ENCODE assay signal across 27 mouse cellular contexts in the genomic region with DNA sequence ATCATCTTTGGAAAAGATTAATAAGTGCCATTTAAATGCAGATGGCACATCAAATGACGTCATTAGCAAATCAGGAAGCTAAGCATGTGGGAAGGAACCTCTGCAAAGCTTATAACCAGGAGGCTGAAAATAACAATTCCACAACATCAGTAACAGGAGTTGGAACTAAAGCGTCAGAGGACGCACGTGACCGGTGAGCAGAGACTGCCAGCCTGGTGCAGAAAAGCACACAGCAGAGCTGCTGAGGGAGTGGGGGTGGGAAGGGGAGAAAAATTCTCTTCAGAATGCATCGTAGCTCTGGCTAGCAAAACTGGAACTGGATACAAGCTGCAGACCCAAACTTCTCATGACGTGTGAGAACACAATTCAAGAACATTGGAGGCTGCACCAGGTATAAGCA. TPM values are rescaled to one million over a fixed set of nuclear protein-coding genes. Genes with fewer than 3 reads are reported as not detected.
A peak's percentile ranks its signal among the peaks of the same experiment; 100 is the strongest.
DNase-seq lines count a peak whose midpoint lies in the region; TF ChIP-seq lines count a peak whose summit lies in the region.
"Had no signal": no experiment of that assay in that cellular context is flagged by ENCODE, and none has a peak within 500 bp of the region (broad histone marks: within the 10 kb centered on the region; RNA-seq: fewer than 3 reads in every experiment).

No protein-coding gene starts in this region.

- TF ChIP-seq CTCF in bone marrow macrophage, adult 2 months (IDR thresholded peaks at IDR 0.05; ENCODE audit: low read depth, low read length) = no peak

- intact Hi-C loops in left cerebral cortex, postnatal 14 days (cut with DNase I) = no loop called here
- intact Hi-C loops in heart, postnatal 14 days (cut with DNase I) = no loop called here

- DNase-seq in layer of hippocampus, adult 11-12 months (ENCODE audit: low spot score) = peak; percentile 40
- no peak for DNase-seq in layer of hippocampus, adult 9-10 months (ENCODE audit: low spot score)
- DNase-seq in left cerebral cortex, postnatal 14 days (ENCODE audit: low spot score in 2 of 2) = peak; percentile 46 to 58
- no peak for DNase-seq in left cerebral cortex, adult 9 months (ENCODE audit: low spot score in 2 of 2)
- DNase-seq in right cerebral cortex, postnatal 36 days (ENCODE audit: low spot score in 2 of 2) = peak; percentile 51 to 80
- DNase-seq in heart, postnatal 14 days = no peak
- DNase-seq: adrenal gland, postnatal 10 days; cerebellum, adult 11-12 months; cerebellum, adult 9-11 months; embryo, embryonic 11 days; gastrocnemius, adult 2 months; gastrocnemius, postnatal 36 days; heart, adult 18-20 months; heart, postnatal 4 days; kidney, adult 9 months; kidney, postnatal 10 days; liver, postnatal 0 days; lung, postnatal 36 days; thymus, postnatal 25 days had no signal

- H3K4me3 ChIP-seq in bone marrow macrophage, adult 2 months (ENCODE audit: insufficient read depth, low read length) = no peak overlapping the region
- H3K4me3 ChIP-seq: embryonic facial prominence, embryonic 12.5 days; gastrocnemius, adult 2 months; limb, embryonic 13.5 days; liver, embryonic 12.5 days; midbrain, embryonic 12.5 days; neural tube, embryonic 13.5 days; stomach, embryonic 15.5 days had no signal

- peaks cover 16% of the 10 kb centered on the region for H3K4me1 ChIP-seq in bone marrow macrophage, adult 2 months (ENCODE audit: control insufficient read depth, insufficient read depth, low read length)
- H3K4me1 ChIP-seq: embryonic facial prominence, embryonic 12.5 days; limb, embryonic 13.5 days; midbrain, embryonic 12.5 days; neural tube, embryonic 13.5 days had no signal

- TF ChIP-seq POLR2A in bone marrow macrophage, adult 2 months (IDR thresholded peaks at IDR 0.05; ENCODE audit: borderline replicate concordance, low read depth, low read length) = no peak

- H3K27ac ChIP-seq in bone marrow macrophage, adult 2 months (ENCODE audit: insufficient read depth, low read depth, low read length) = peak overlapping the region; percentile 6; the same call in 1 of the 2 replicates
- H3K27ac ChIP-seq: embryonic facial prominence, embryonic 12.5 days; gastrocnemius, adult 2 months; hindbrain, embryonic 14.5 days; limb, embryonic 13.5 days; liver, embryonic 12.5 days; midbrain, embryonic 12.5 days; neural tube, embryonic 13.5 days; stomach, embryonic 15.5 days had no signal

RNA-seq across cellular contexts. Expression of a gene that starts 14.7 kb away (rescaled TPM):
- 1 to 10 TPM; 1.2 to 1.6 TPM for total RNA-seq in left cerebral cortex, postnatal 14 days (2021)
- 8.6 and 8.8 TPM in 2 replicates for polyA plus RNA-seq in bone marrow macrophage, adult 2 months (2012; ENCODE audit: insufficient read depth, insufficient read length, missing spikeins)
- 1 to 10 TPM; 2.2 to 3.0 TPM for total RNA-seq in heart, postnatal 14 days (2021)
- total RNA-seq: gastrocnemius, adult 2 months had no signal

RNA-seq across cellular contexts. Expression of a gene that starts 18.3 kb away (rescaled TPM):
- 10 to 100 TPM; 47.5 to 51.0 TPM for total RNA-seq in left cerebral cortex, postnatal 14 days (2021)
- 94.1 and 94.6 TPM in 2 replicates for polyA plus RNA-seq in bone marrow macrophage, adult 2 months (2012; ENCODE audit: insufficient read depth, insufficient read length, missing spikeins)
- total RNA-seq in heart, postnatal 14 days (2021) = 10 to 100 TPM; 46.0 to 49.9 TPM

RNA-seq across cellular contexts. Expression of a gene that starts 22.5 kb away (rescaled TPM):
- total RNA-seq in left cerebral cortex, postnatal 14 days (2021) = 10 to 100 TPM; 73.7 to 74.0 TPM
- 75.6 and 91.3 TPM in 2 replicates for polyA plus RNA-seq in bone marrow macrophage, adult 2 months (2012; ENCODE audit: insufficient read depth, insufficient read length, missing spikeins)
- 10 to 100 TPM; 31.4 to 34.3 TPM for total RNA-seq in heart, postnatal 14 days (2021)

RNA-seq across cellular contexts. Expression of a gene that starts 24.0 kb away (rescaled TPM):
- 100 to 1,000 TPM; 161 to 168 TPM for total RNA-seq in left cerebral cortex, postnatal 14 days (2021)
- 283 TPM in 2 replicates for polyA plus RNA-seq in bone marrow macrophage, adult 2 months (2012; ENCODE audit: insufficient read depth, insufficient read length, missing spikeins)
- 10 to 100 TPM; 73.8 to 90.0 TPM for total RNA-seq in heart, postnatal 14 days (2021)

RNA-seq across cellular contexts. Expression of a gene that starts 25.2 kb away (rescaled TPM):
- total RNA-seq in left cerebral cortex, postnatal 14 days (2021) = 10 to 100 TPM; 33.3 to 35.4 TPM
- 34.7 and 39.1 TPM in 2 replicates for polyA plus RNA-seq in bone marrow macrophage, adult 2 months (2012; ENCODE audit: insufficient read depth, insufficient read length, missing spikeins)
- 1 to 10 TPM in 1 of 2 experiments, under 1 TPM in 1; 0.65 to 1.6 TPM for total RNA-seq in heart, postnatal 14 days (2021)

Comparison
In these comparisons a context has a peak if more than half of its experiments do, and no peak if none do; other contexts are left out.
1. DNase-seq: peak in layer of hippocampus, adult 11-12 months (single experiment), left cerebral cortex, postnatal 14 days (2 of 2) and right cerebral cortex, postnatal 36 days (2 of 2); none in layer of hippocampus, adult 9-10 months (single experiment), left cerebral cortex, adult 9 months (0 of 2) and heart, postnatal 14 days (0 of 2).